Mouse (Mus musculus) ES-E14 (cell line): ENCODE data around the gene Sstr5.

ENCODE experiments used
- MAFK ChIP-seq: IDR thresholded peaks from 2 replicates; pipeline ENCODE4 v1.6.1; 2014; ENCODE audit warnings: mild to moderate bottlenecking, low read depth, low read length, inconsistent platforms; ENCODE audit not compliant: insufficient read depth
- ZC3H11A ChIP-seq: IDR thresholded peaks from 2 replicates; pipeline ENCODE4 v1.6.1; 2012; ENCODE audit warnings: low read depth, mild to moderate bottlenecking, inconsistent platforms, low read length, borderline replicate concordance

DNA sequence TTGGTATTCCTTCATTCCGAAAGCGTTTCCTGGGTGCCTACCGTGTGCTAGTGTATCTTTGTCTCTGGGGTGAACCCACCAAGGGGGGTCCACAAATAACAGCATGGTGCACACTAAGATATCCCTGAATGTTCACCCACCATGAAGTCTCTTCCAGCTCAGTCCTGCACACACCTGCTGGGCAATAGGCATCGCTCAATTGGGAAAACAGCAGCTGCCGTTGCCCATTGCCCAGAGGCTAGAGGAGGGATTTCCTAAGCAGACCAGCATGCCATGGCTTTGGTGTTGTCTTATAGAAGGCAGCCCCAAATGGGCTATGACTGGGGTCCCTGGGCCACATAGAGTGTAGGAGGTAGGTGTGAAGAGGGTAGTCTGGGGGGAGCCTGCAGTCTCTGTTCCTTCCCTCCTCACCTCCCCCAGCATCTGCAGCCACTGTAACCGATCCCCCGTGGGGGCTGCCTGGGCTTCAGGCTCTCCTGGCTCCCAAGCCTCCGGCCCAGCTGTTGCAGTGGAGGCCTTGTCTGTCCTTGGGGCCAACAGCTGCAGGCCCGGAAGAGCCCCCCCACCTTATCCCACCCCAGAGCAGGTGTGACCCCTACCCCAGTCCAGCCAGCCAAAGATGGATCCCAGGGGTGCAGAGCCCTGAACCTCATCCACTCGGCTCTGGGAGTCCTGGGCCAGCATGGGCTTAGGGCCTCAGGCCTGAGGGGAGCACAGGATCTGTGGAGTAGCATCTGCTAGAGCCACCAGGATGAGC lies 13.2 kb upstream of the Sstr5 start:
- TF ChIP-seq MAFK, result no peak
- TF ChIP-seq ZC3H11A, result no peak
